Mouse (Mus musculus) heart, postnatal 0 days (tissue): ENCODE results near the gene Plekhh1.

Source experiments
- CTCF ChIP-seq: IDR thresholded peaks from 2 replicates; pipeline ENCODE4 v1.5.1; 2016; ENCODE audit warnings: antibody characterized with exemption, control low read depth, low read depth
- EP300 ChIP-seq: IDR thresholded peaks from 2 replicates; pipeline ENCODE4 v1.6.1; 2016; ENCODE audit warnings: antibody characterized with exemption, low read depth

GRCm38 (mm10) chr12:79055276-79055675 is 26.3 kb downstream of the Plekhh1 start:
- TF ChIP-seq CTCF (no peak), EP300 (peak; percentile 98)
